In genomic region chr1:20670489-20670888, GRCm38 (mm10) we compare ENCODE assay signal across 28 mouse cellular contexts. TPM values are rescaled to one million over a fixed set of nuclear protein-coding genes. Genes with fewer than 3 reads are reported as not detected.
DNase-seq lines count a peak whose midpoint lies in the region; ATAC-seq and TF ChIP-seq lines count a peak whose summit lies in the region.
"Had no signal": no experiment of that assay in that cellular context is flagged by ENCODE, and none has a peak within 500 bp of the region (broad histone marks: within the 10 kb centered on the region; RNA-seq: fewer than 3 reads in every experiment).

No protein-coding gene starts in this region.

- no peaks in the 10 kb centered on the region for H3K27me3 ChIP-seq in C2C12 (ENCODE audit: control insufficient read depth, insufficient read depth, insufficient read length)
- no peaks in the 10 kb centered on the region for H3K27me3 ChIP-seq in embryonic facial prominence, embryonic 15.5 days
- H3K27me3 ChIP-seq in limb, embryonic 15.5 days = no peaks in the 10 kb centered on the region
- H3K27me3 ChIP-seq in midbrain, embryonic 15.5 days (replicated peaks) = no peaks in the 10 kb centered on the region
- H3K27me3 ChIP-seq: CH12.LX; embryonic facial prominence, embryonic 13.5 days; forebrain, embryonic 12.5 days; Patski had no signal

- H3K27ac ChIP-seq in gastrocnemius, adult 2 months = peak overlapping the region; percentile 83
- peak overlapping the region; percentile 34; the same call in 1 of the 2 replicates for H3K27ac ChIP-seq in embryonic facial prominence, embryonic 15.5 days (replicated peaks)
- 0 out of 2 replicates have a peak overlapping the region, but pooled peaks have one; percentile 0 for H3K27ac ChIP-seq in limb, embryonic 15.5 days
- H3K27ac ChIP-seq in midbrain, embryonic 15.5 days = no peak overlapping the region
- H3K27ac ChIP-seq: embryonic facial prominence, embryonic 13.5 days; forebrain, embryonic 10.5 days; forebrain, embryonic 12.5 days had no signal

- no peak overlapping the region for H3K9ac ChIP-seq in embryonic facial prominence, embryonic 15.5 days
- H3K9ac ChIP-seq in limb, embryonic 15.5 days = no peak overlapping the region
- no peak overlapping the region for H3K9ac ChIP-seq in midbrain, embryonic 15.5 days
- H3K9ac ChIP-seq: embryonic facial prominence, embryonic 13.5 days; forebrain, embryonic 12.5 days had no signal

- no peak overlapping the region for H3ac ChIP-seq in C2C12 (ENCODE audit: control insufficient read depth, insufficient read length, low read depth)

- no peaks in the 10 kb centered on the region for H3K9me3 ChIP-seq in embryonic facial prominence, embryonic 15.5 days (replicated peaks)
- H3K9me3 ChIP-seq in limb, embryonic 15.5 days = no peaks in the 10 kb centered on the region
- no peaks in the 10 kb centered on the region for H3K9me3 ChIP-seq in midbrain, embryonic 15.5 days
- H3K9me3 ChIP-seq: embryonic facial prominence, embryonic 13.5 days; forebrain, embryonic 10.5 days; forebrain, embryonic 12.5 days; G1E had no signal

- no peaks in the 10 kb centered on the region for H3K36me3 ChIP-seq in C2C12 (ENCODE audit: control insufficient read depth, insufficient read depth)
- no peaks in the 10 kb centered on the region for H3K36me3 ChIP-seq in embryonic facial prominence, embryonic 15.5 days
- H3K36me3 ChIP-seq in limb, embryonic 15.5 days = no peaks in the 10 kb centered on the region
- H3K36me3 ChIP-seq in midbrain, embryonic 15.5 days (replicated peaks) = no peaks in the 10 kb centered on the region
- H3K36me3 ChIP-seq: embryonic facial prominence, embryonic 13.5 days; forebrain, embryonic 10.5 days; forebrain, embryonic 12.5 days; G1E had no signal

- H3K4me1 ChIP-seq in embryonic facial prominence, embryonic 15.5 days = no peaks in the 10 kb centered on the region
- H3K4me1 ChIP-seq in limb, embryonic 15.5 days = no peaks in the 10 kb centered on the region
- no peaks in the 10 kb centered on the region for H3K4me1 ChIP-seq in midbrain, embryonic 15.5 days
- H3K4me1 ChIP-seq: embryonic facial prominence, embryonic 13.5 days; forebrain, embryonic 10.5 days; forebrain, embryonic 12.5 days had no signal

- no peak for TF ChIP-seq CTCF in gastrocnemius, adult 2 months (IDR thresholded peaks at IDR 0.05)
- TF ChIP-seq CTCF in C2C12 (IDR thresholded peaks at IDR 0.05; ENCODE audit: control insufficient read depth, insufficient read depth, insufficient read length) = no peak

- H3K4me2 ChIP-seq in embryonic facial prominence, embryonic 15.5 days (replicated peaks) = no peak overlapping the region
- H3K4me2 ChIP-seq in limb, embryonic 15.5 days = no peak overlapping the region
- no peak overlapping the region for H3K4me2 ChIP-seq in midbrain, embryonic 15.5 days
- H3K4me2 ChIP-seq: embryonic facial prominence, embryonic 13.5 days; forebrain, embryonic 12.5 days had no signal

- no peaks in the 10 kb centered on the region for H3K79me3 ChIP-seq in C2C12 (ENCODE audit: low read depth)

- ATAC-seq in embryonic facial prominence, embryonic 15.5 days (ENCODE audit: insufficient number of reproducible peaks, low FRiP score, low TSS enrichment, low read depth) = no peak
- ATAC-seq in limb, embryonic 15.5 days (ENCODE audit: insufficient number of reproducible peaks, low FRiP score, low TSS enrichment, low read depth) = no peak
- ATAC-seq in midbrain, embryonic 15.5 days (replicated peaks) = no peak
- ATAC-seq: activated CD4-positive, CD25-positive, alpha-beta regulatory T cell, adult 4 months; CD4-positive, CD25-positive, alpha-beta regulatory T cell, adult 4 months; forebrain, embryonic 14.5 days; forebrain, embryonic 16.5 days; Patski had no signal

- intact Hi-C loops in gastrocnemius, adult 2 months (cut with DNase I) = no loop called here

- DNase-seq in gastrocnemius, adult 2 months = no peak
- no peak for DNase-seq in gastrocnemius, postnatal 25 days
- DNase-seq in yolk sac, embryonic 10.5 days (ENCODE audit: low spot score) = no peak
- no peak for DNase-seq in right cerebral cortex, adult 2 months (ENCODE audit: low spot score in 2 of 2)
- DNase-seq: adrenal gland, adult 8-10 months; adrenal gland, postnatal 14 days; adrenal gland, postnatal 36 days; cerebellum, adult 11-12 months; cerebellum, adult 2 months; cerebellum, adult 9-10 months; cerebellum, postnatal 10 days; cerebellum, postnatal 25 days had no signal

- H3K4me3 ChIP-seq in gastrocnemius, adult 2 months = peak overlapping the region; percentile 66
- peak overlapping the region; percentile 28 for H3K4me3 ChIP-seq in C2C12 (ENCODE audit: insufficient read depth, poor library complexity, severe bottlenecking)
- H3K4me3 ChIP-seq in embryonic facial prominence, embryonic 15.5 days (replicated peaks) = peak overlapping the region; percentile 15
- peak overlapping the region; percentile 12 for H3K4me3 ChIP-seq in limb, embryonic 15.5 days
- H3K4me3 ChIP-seq in midbrain, embryonic 15.5 days = no peak overlapping the region
- H3K4me3 ChIP-seq: embryonic facial prominence, embryonic 13.5 days; erythroblast, embryonic 14.5 days; forebrain, embryonic 10.5 days; forebrain, embryonic 12.5 days had no signal

- 78% methylated on average over 5 of the region's 5 CpGs for WGBS in embryonic facial prominence, embryonic 15.5 days
- 75% methylated on average over 5 of the region's 5 CpGs for WGBS in limb, embryonic 15.5 days
- 84% methylated on average over 5 of the region's 5 CpGs for WGBS in midbrain, embryonic 15.5 days

- H3K79me2 ChIP-seq in C2C12 (ENCODE audit: control insufficient read depth, insufficient read depth) = no peaks in the 10 kb centered on the region

TF ChIP-seq in C2C12, 6 proteins besides CTCF, POLR2A, EP300 and RAD21:
- TF ChIP-seq MYOD1 (IDR thresholded peaks at IDR 0.05; ENCODE audit: control insufficient read depth, insufficient read length, low read depth) (no peak), MAX (IDR thresholded peaks at IDR 0.05) (no peak), MYOG (IDR thresholded peaks at IDR 0.05; ENCODE audit: control insufficient read depth, extremely low read depth, insufficient read length) (no peak), FOSL1 (IDR thresholded peaks at IDR 0.05; ENCODE audit: insufficient read depth, low read length, poor library complexity, severe bottlenecking) (no peak), USF1 (IDR thresholded peaks at IDR 0.05; ENCODE audit: low read depth) (no peak), CEBPB (IDR thresholded peaks at IDR 0.05; ENCODE audit: low read depth) (no peak)

RNA-seq across cellular contexts. Expression of gene Pkhd1, which starts 52.6 kb away (rescaled TPM):
- under 1 TPM in 1 of 2 experiments, not detected in 1; 0.06 TPM for total RNA-seq in gastrocnemius, adult 2 months (2021)
- under 1 TPM; 0.10 to 0.13 TPM for total RNA-seq in gastrocnemius, postnatal 25 days (2021)
- not detected for polyA plus RNA-seq in C2C12 (2012; fragmentation: generic; extraction: Trizol)
- polyA plus RNA-seq in embryonic facial prominence, embryonic 15.5 days (2015; fragmentation: Nextera tagmentation; extraction: Ambion mirVana) = 0.03 and 0.09 TPM in 2 replicates
- polyA plus RNA-seq in limb, embryonic 15.5 days (2015; fragmentation: Nextera tagmentation; extraction: Ambion mirVana) = 0.10 and 0.20 TPM in 2 replicates
- 0.10 TPM in 1 of 2 replicates, not detected in the other for polyA plus RNA-seq in midbrain, embryonic 15.5 days (2015; fragmentation: Nextera tagmentation; extraction: Ambion mirVana)
- total RNA-seq: CH12.LX had no signal
- polyA plus RNA-seq: CD4-positive, CD25-positive, alpha-beta regulatory T cell, adult 4 months; embryonic facial prominence, embryonic 11.5 days; embryonic facial prominence, embryonic 13.5 days; erythroblast, embryonic 14.5 days; forebrain, embryonic 10.5 days; forebrain, embryonic 14.5 days; G1E had no signal
